Mouse (Mus musculus) limb, embryonic 15.5 days (tissue): ENCODE results near the gene Tmem219. TPM values are rescaled to one million over a fixed set of nuclear protein-coding genes. Genes with fewer than 3 reads are reported as not detected.

Source experiments
- ATAC-seq: fragments of 200-750 bp; cut with Nextera tagmentation; 2 replicates; pipeline ENCODE4 v1.8.0; 2017; ENCODE audit warnings: low read depth, moderate TSS enrichment; ENCODE audit not compliant: insufficient number of reproducible peaks, low FRiP score, low TSS enrichment
- H3K27ac ChIP-seq: fragments of 300-500 bp; sonication (generic); 2 replicates; pipeline ENCODE4 v1.5.1; 2015; ENCODE audit warnings: moderate library complexity, mild to moderate bottlenecking, inconsistent platforms
- H3K27me3 ChIP-seq: fragments of 300-500 bp; sonication (generic); 2 replicates; pipeline ENCODE4 v1.6.1; 2015; ENCODE audit warnings: inconsistent platforms
- H3K36me3 ChIP-seq: fragments of 300-500 bp; sonication (generic); 2 replicates; pipeline ENCODE4 v1.6.1; 2015; ENCODE audit warnings: inconsistent platforms
- H3K4me1 ChIP-seq: fragments of 300-500 bp; sonication (generic); 2 replicates; pipeline ENCODE4 v1.6.1; 2015; ENCODE audit warnings: inconsistent platforms
- H3K4me2 ChIP-seq: fragments of 300-500 bp; sonication (generic); 2 replicates; pipeline ENCODE4 v1.6.1; 2015; ENCODE audit warnings: mild to moderate bottlenecking, inconsistent platforms
- H3K4me3 ChIP-seq: fragments of 300-500 bp; sonication (generic); 2 replicates; pipeline ENCODE4 v1.5.1; 2015; ENCODE audit warnings: mild to moderate bottlenecking, inconsistent platforms
- H3K9ac ChIP-seq: fragments of 300-500 bp; sonication (generic); 2 replicates; pipeline ENCODE4 v1.6.1; 2015; ENCODE audit warnings: inconsistent platforms
- H3K9me3 ChIP-seq: fragments of 300-500 bp; sonication (generic); 2 replicates; pipeline ENCODE4 v1.6.1; 2016; ENCODE audit warnings: inconsistent platforms
- WGBS: fragments of 180-500 bp; shearing (Covaris S2); methylation state at CpG from one replicate; pipeline ENCODE4 v1.1.7; 2015; 5-methylcytosine and 5-hydroxymethylcytosine counted together
- polyA plus RNA-seq: library from polyadenylated mRNA; unstranded; fragments of >200 nt; fragmentation: Nextera tagmentation; extraction: Ambion mirVana; gene quantifications from 2 replicates; pipeline ENCODE4 v1.2.1, GENCODE M21; 2015

Tmem219 gene
- polyA plus RNA-seq, 1 experiment from 2014 or later, result 31.3 TPM

DNA sequence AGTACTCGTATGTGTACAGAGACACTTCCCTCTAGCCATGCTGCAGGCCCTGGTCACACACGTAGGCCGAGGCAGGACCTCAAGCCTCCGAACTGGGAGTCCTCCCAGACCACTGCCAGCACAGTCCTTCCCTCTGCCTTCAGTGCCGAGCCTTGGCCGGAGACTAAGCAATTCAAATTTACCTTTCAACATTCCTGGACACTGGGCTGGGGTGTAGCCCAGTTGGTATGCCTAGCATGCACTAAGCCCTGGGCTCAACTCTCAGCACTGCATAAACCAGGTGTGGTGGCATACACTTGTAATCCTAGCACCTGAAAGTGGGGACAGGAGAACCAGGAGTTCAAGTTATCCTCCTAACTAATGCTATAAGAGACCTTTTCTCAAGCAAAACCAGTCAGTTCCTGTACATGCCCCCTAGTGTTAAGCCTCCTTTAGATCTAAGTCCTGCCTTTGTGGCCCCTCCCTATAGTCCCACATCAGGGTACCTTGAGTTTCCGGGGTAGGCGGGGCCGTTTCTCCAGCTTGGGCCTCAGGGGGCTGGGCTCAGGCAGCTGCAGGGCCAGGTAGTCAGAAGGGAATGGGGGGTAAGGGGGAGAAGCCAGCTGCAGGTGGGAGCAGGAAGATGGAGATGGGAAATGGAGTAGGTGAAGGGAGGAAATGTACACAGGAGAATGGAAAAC is 65.8 kb downstream of the Tmem219 start:
- Histone ChIP-seq H3K27me3 (no peaks in the 10 kb centered on the region), H3K27ac (no peak overlapping the region), H3K36me3 (peaks cover 81% of the 10 kb centered on the region), H3K4me2 (no peak overlapping the region), H3K9me3 (no peaks in the 10 kb centered on the region), H3K4me3 (no peak overlapping the region), H3K9ac (no peak overlapping the region), H3K4me1 (peaks cover 8% of the 10 kb centered on the region)
- no peak for ATAC-seq
- 73% methylated on average over 9 of the region's 9 CpGs for WGBS

DNA sequence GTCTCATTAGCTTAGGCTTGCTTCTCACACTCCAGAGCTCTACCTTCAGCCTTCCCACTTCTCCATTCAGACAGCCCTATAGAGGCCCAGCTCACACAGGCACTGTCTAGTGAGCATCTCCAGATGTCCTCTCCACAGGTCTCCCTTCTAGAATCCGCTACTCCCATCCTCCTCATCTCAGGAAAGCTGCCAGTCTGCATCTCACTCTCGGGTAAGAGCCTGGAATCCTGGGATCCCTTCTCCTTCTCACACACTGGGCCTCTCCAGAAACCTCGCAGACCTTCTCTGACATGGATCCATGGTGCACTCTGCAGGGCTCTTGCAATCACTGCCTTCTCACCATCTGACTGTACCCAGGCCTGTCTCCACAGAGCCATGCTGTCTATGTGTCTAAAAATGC is 67.1 kb downstream of the Tmem219 start:
- no peak overlapping the region for H3K4me2 ChIP-seq
- H3K9me3 ChIP-seq, result no peaks in the 10 kb centered on the region
- H3K4me1 ChIP-seq, result peaks cover 1% of the 10 kb centered on the region; the same call in 1 of the 2 replicates
- no peak overlapping the region for H3K9ac ChIP-seq
- no peak overlapping the region for H3K4me3 ChIP-seq
- H3K36me3 ChIP-seq, result peaks cover 85% of the 10 kb centered on the region
- WGBS, result 82% methylated on average over 3 of the region's 3 CpGs
- no peak overlapping the region for H3K27ac ChIP-seq
- H3K27me3 ChIP-seq, result no peaks in the 10 kb centered on the region
- no peak for ATAC-seq

DNA sequence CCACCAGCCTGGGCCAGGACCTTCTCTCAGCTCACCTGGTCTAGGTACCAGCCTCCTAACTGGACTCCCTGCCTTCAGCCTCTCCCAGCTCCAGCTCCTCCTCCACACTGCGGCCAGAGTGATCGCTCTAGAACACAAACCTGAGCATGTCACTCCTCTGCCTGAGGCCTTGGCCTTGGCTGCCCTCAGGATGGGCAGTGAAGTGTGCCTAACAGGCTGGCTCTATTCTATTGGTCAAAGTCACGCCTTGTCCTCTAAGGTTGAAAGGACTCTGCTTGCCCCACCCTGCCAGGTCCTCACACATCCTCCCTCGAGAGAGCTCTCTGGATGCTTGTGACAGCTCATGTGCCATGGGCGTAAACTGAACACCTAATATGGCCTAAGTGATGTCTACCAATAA is 69.3 kb downstream of the Tmem219 start:
- H3K9ac ChIP-seq, result no peak overlapping the region
- H3K4me2 ChIP-seq, result no peak overlapping the region
- peaks cover 19% of the 10 kb centered on the region for H3K27me3 ChIP-seq
- H3K36me3 ChIP-seq, result peaks cover 69% of the 10 kb centered on the region
- no peak for ATAC-seq
- H3K9me3 ChIP-seq, result no peaks in the 10 kb centered on the region
- 86% methylated on average over 5 of the region's 5 CpGs for WGBS
- no peak overlapping the region for H3K4me3 ChIP-seq
- no peak overlapping the region for H3K27ac ChIP-seq
- peaks cover 5% of the 10 kb centered on the region for H3K4me1 ChIP-seq

DNA sequence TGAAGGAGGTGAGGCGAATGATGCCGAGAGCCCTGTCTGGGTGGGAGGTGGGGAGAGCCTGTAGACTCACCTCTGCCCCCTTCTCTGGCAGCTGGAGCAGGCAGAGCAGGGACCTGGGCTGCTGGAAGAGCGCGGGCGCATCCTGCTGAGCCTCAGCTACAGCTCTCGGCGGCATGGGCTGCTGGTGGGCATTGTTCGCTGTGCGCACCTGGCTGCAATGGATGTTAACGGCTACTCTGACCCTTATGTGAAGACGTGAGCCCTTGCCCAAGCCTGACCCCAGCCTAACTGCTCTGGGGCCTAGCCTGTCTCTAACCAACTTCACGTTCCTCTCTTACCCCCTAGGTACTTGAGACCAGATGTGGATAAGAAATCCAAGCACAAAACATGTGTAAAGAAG is 71.5 kb downstream of the Tmem219 start:
- Histone ChIP-seq H3K9me3 (no peaks in the 10 kb centered on the region), H3K27me3 (peaks cover 39% of the 10 kb centered on the region), H3K4me2 (no peak overlapping the region), H3K9ac (no peak overlapping the region), H3K36me3 (peaks cover 47% of the 10 kb centered on the region), H3K27ac (no peak overlapping the region), H3K4me3 (no peak overlapping the region), H3K4me1 (peaks cover 19% of the 10 kb centered on the region)
- 37% methylated on average over 12 of the region's 12 CpGs for WGBS
- no peak for ATAC-seq

DNA sequence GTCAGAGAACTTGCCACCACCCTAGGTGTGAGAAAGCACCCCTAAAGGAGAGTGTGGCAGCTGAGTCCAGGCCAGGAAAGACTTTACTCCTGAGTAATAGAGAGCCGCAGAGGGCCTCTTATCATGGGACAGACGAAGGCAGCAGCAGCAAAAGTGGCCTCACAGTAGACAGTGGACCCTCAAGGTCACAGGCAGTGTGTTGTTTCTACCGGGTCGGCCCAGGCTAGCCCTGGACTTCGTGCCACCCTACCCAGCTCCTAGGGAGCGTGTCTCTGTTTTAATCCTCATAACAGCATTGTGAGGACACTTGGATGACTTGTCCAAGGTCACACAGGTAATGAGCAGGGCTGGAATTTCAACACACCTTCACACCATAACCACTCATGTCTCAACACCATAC is 72.6 kb downstream of the Tmem219 start:
- Histone ChIP-seq H3K9ac (no peak overlapping the region), H3K27me3 (peaks cover 39% of the 10 kb centered on the region), H3K27ac (no peak overlapping the region), H3K9me3 (no peaks in the 10 kb centered on the region), H3K36me3 (peaks cover 37% of the 10 kb centered on the region), H3K4me1 (peaks cover 19% of the 10 kb centered on the region), H3K4me2 (no peak overlapping the region), H3K4me3 (no peak overlapping the region)
- ATAC-seq, result no peak
- WGBS, result 87% methylated on average over 6 of the region's 6 CpGs

DNA sequence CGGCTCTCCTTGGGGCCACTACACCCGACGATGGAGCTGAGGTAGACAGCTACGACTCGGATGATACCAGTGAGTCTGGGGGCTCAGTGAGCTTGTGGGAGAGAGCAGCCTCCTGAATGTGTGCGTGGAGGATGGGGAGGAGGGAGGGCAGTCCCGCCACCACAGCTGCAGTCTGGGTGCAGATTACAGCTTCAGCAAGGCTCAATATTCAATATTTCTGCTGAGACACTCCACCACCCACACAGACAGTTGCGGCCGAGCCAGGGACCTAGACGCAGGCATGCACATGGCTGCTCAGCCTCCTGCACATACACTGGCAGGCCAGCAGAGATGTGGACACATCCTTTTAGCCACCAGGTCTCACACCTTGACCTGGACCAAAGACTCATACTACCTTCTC is 73.9 kb downstream of the Tmem219 start:
- Histone ChIP-seq H3K27me3 (peaks cover 39% of the 10 kb centered on the region), H3K4me2 (peak overlapping the region; percentile 98; the same call in 1 of the 2 replicates), H3K27ac (no peak overlapping the region), H3K9ac (no peak overlapping the region), H3K9me3 (no peaks in the 10 kb centered on the region), H3K4me3 (peak overlapping the region; percentile 50; the same call in 1 of the 2 replicates), H3K36me3 (peaks cover 23% of the 10 kb centered on the region), H3K4me1 (peaks cover 19% of the 10 kb centered on the region)
- 28% methylated on average over 10 of the region's 10 CpGs for WGBS
- no peak for ATAC-seq

DNA sequence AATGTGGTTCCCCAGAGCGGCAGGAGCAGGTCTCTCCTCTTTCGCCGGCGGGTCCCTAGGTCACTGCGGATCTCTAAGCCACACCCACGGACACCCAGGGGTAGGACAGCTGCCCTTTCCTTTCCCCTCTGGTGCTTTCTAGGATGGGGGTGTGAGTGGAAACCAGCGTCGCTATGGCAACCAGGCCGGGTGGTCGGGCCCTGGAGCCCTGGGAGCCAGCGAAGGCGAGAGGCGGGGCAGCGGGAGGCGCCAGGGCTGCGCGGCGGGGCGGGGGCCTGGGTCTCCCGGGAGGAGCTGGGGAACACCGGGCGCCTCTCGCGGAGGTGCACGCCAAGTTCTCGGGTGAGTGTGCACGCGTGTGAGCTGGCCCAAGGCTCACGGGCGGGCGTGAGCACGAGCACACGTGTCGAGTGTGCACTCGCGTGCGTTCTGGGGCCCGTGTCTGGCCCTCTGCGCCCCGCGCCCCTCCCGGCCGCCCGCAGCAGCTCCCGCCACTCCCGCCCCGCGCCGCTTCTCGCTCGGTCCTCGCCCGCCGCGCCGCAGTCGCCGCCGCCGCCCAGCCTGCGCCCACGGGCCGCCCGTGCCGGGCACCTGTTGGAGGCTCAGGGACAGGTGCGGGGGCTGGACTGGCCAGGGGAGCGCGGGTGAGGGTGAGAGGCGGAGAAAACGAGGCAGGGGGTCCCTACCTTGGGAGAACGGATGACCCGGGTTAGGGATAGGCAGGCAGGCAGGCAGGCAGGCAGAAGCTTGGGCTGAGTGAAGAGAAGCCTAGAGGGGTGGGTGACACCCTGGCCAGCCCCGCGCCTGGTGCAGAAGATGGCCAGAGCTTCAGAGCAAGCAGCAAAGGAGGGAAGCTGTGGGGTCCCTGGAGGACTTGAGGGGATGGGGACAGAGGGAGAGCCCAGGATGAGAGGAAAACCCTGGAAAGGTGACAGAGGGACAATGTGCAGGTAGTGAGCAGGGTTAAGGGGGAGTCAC is 75.0 kb downstream of the Tmem219 start:
- WGBS, result under 1% methylated on average over 74 of the region's 74 CpGs
- Histone ChIP-seq H3K4me2 (peak overlapping the region; percentile 98), H3K9ac (peak overlapping the region; percentile 36), H3K4me1 (peaks cover 19% of the 10 kb centered on the region), H3K27me3 (peaks cover 39% of the 10 kb centered on the region), H3K9me3 (no peaks in the 10 kb centered on the region), H3K27ac (no peak overlapping the region), H3K36me3 (peaks cover 12% of the 10 kb centered on the region), H3K4me3 (peak overlapping the region; percentile 50)
- ATAC-seq, result 0 out of 2 replicates have a peak, but pooled peaks have one; percentile 19

DNA sequence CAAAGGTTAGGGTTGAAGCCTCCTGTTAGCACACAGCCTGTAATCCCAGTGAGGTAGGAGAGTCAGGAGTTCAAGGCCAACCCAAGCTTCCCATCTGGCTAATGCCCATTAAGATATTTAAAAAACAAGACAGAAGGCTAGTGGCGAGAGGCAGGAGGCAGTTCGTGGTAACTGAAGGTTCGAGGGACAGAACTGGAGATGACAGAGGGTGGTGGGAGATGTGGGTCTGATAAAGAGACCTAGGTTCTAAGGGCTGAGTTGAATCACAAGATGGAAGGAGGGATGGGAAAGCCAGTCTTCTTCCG is 75.6 kb downstream of the Tmem219 start, which contains the start of gene Doc2a:
Gene Doc2a (plus strand): TSS at position 301 of the 305 bp plus-strand sequence.
- Histone ChIP-seq H3K9ac (peak within 1 kb of the TSS; percentile 36), H3K4me3 (peak within 1 kb of the TSS; percentile 50), H3K36me3 (peaks cover 6% of the 10 kb centered on the region), H3K9me3 (no peaks in the 10 kb centered on the region), H3K4me2 (peak within 1 kb of the TSS; percentile 98), H3K27me3 (peaks cover 39% of the 10 kb centered on the region), H3K4me1 (peaks cover 19% of the 10 kb centered on the region), H3K27ac (no peak within 1 kb of the TSS)
- ATAC-seq, result no peak
- WGBS, result 30% methylated on average over 4 of the region's 4 CpGs

DNA sequence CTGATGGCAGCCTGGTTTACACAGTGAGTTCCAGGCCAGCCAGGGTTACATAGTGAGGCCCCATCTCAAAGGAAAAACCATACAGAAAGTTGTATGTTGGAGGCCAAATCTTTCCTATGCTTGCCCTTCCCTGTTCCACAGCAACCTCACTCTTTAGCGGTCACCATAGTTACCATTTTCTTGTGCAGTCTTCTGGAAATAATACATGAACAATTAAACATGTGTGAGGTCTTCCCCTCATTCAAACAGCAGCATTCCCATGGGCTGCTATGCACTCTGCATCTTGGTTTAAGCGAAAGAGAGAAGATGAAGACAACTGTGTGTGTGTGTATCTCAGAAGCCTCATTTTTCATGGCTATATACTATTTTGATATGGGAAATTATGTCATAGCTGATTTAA is 77.2 kb downstream of the Tmem219 start:
- ATAC-seq, result no peak
- 96% methylated on average over 2 of the region's 2 CpGs for WGBS

DNA sequence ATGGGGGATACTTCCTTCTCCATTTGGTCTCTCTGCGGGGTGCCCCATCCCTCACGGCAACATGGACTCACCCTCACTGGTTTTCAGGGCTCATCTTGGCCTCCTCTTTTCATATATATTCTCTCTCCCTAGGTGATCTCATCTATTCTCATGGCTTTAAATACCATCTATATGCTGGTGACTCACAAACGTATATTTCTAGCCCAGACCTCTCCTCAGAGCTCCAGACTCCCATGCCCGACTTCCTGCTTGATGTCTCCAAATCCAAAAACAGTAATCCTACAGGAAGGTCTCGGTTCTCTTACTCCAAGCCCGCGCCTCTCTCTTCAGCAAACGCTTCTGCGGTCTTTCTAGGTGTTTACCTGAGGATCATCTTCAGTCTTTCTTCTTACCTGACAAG is 79.4 kb downstream of the Tmem219 start:
- H3K9ac ChIP-seq, result no peak overlapping the region
- no peaks in the 10 kb centered on the region for H3K9me3 ChIP-seq
- H3K4me2 ChIP-seq, result no peak overlapping the region
- ATAC-seq, result no peak
- H3K36me3 ChIP-seq, result no peaks in the 10 kb centered on the region
- peaks cover 12% of the 10 kb centered on the region for H3K4me1 ChIP-seq
- no peak overlapping the region for H3K4me3 ChIP-seq
- 76% methylated on average over 9 of the region's 9 CpGs for WGBS
- peaks cover 18% of the 10 kb centered on the region for H3K27me3 ChIP-seq
- H3K27ac ChIP-seq, result no peak overlapping the region

More for the DNA sequence above, 77.2 kb downstream of the Tmem219 start:
- H3K4me3 ChIP-seq, result no peak overlapping the region
- H3K36me3 ChIP-seq, result no peaks in the 10 kb centered on the region
- no peak overlapping the region for H3K4me2 ChIP-seq
- H3K4me1 ChIP-seq, result peaks cover 19% of the 10 kb centered on the region
- no peak overlapping the region for H3K27ac ChIP-seq
- H3K9ac ChIP-seq, result no peak overlapping the region
- no peaks in the 10 kb centered on the region for H3K9me3 ChIP-seq
- peaks cover 39% of the 10 kb centered on the region for H3K27me3 ChIP-seq
